Mouse (Mus musculus) hindbrain, postnatal 0 days (tissue): ENCODE measurements around the gene Lrch1. TPM values are rescaled to one million over a fixed set of nuclear protein-coding genes. Genes with fewer than 3 reads are reported as not detected.

ENCODE experiments used
- ATAC-seq: fragments of 200-750 bp; cut with Nextera tagmentation; 2 replicates; pipeline ENCODE4 v1.8.0; 2017; ENCODE audit warnings: mild to moderate bottlenecking, moderate TSS enrichment, moderate library complexity
- DNase-seq: peaks from one replicate; pipeline ENCODE4 v3.0.0-alpha.2; 2015; ENCODE audit warnings: low spot score
- H3K27ac ChIP-seq: fragments of 300-500 bp; sonication (generic); 2 replicates; pipeline ENCODE4 v1.5.1; 2014; ENCODE audit warnings: mild to moderate bottlenecking
- H3K27me3 ChIP-seq: fragments of 300-500 bp; sonication (generic); 2 replicates; pipeline ENCODE4 v1.6.1; 2014; ENCODE audit warnings: low read length, mixed read lengths; ENCODE audit not compliant: insufficient read depth
- H3K36me3 ChIP-seq: fragments of 300-500 bp; sonication (generic); 2 replicates; pipeline ENCODE4 v1.6.1; 2014; ENCODE audit warnings: low read length, mixed read lengths; ENCODE audit not compliant: insufficient read depth
- H3K4me1 ChIP-seq: fragments of 300-500 bp; sonication (generic); 2 replicates; pipeline ENCODE4 v1.6.1; 2014; ENCODE audit warnings: antibody characterized with exemption, low read length, mixed read lengths; ENCODE audit not compliant: insufficient read depth
- H3K4me2 ChIP-seq: fragments of 300-500 bp; sonication (generic); 2 replicates; pipeline ENCODE4 v1.6.1; 2014; ENCODE audit warnings: low read depth, mild to moderate bottlenecking, low read length, moderate library complexity, mixed read lengths
- H3K4me3 ChIP-seq: fragments of 300-500 bp; sonication (generic); 2 replicates; pipeline ENCODE4 v1.5.1; 2014; ENCODE audit warnings: low read length
- H3K9ac ChIP-seq: fragments of 300-500 bp; sonication (generic); replicated peaks from 2 replicates; pipeline ENCODE4 v1.6.1; 2014; ENCODE audit warnings: mild to moderate bottlenecking, low read length, moderate library complexity, mixed read lengths
- H3K9me3 ChIP-seq: fragments of 300-500 bp; sonication (generic); 2 replicates; pipeline ENCODE4 v1.6.1; 2016; ENCODE audit warnings: low read length, mixed read lengths
- CTCF ChIP-seq: IDR thresholded peaks from 2 replicates; pipeline ENCODE4 v1.5.1; 2016; ENCODE audit warnings: antibody characterized with exemption, control low read depth, low read depth
- WGBS: fragments of 180-500 bp; shearing (Covaris S2); extraction: QIAGEN DNeasy Blood & Tissue Kit; methylation state at CpG from one replicate; pipeline ENCODE4 v1.1.7; 2014; 5-methylcytosine and 5-hydroxymethylcytosine counted together
- polyA plus RNA-seq: library from polyadenylated mRNA; unstranded; fragments of >200 nt; fragmentation: Nextera tagmentation; extraction: Ambion mirVana; gene quantifications from 2 replicates; pipeline ENCODE4 v1.2.1, GENCODE M21; 2015
- total RNA-seq: library from RNA; depleted of rRNA; stranded (reverse); fragments of >200 nt; gene quantifications from 2 replicates; pipeline ENCODE4 v1.2.3, GENCODE M21; 2014

Gene Lrch1
- total and polyA plus RNA-seq, 2 experiments from 2014 or later, result 17.3 to 22.3 TPM

- H3K9me3 ChIP-seq, result no peaks in the 10 kb centered on the region
- no peaks in the 10 kb centered on the region for H3K27me3 ChIP-seq
- peak; percentile 9; the same call in 1 of the 2 replicates for TF ChIP-seq CTCF
- no peak overlapping the region for H3K4me3 ChIP-seq
- ATAC-seq (peak; percentile 93), DNase-seq (peak; percentile 67)
- H3K4me2 ChIP-seq, result peak overlapping the region; percentile 6; the same call in 1 of the 2 replicates
- H3K4me1 ChIP-seq, result peaks cover 10% of the 10 kb centered on the region
- H3K9ac ChIP-seq, result no peak overlapping the region
- peak overlapping the region; percentile 60 for H3K27ac ChIP-seq
- 29% methylated on average over 16 of the region's 16 CpGs for WGBS
- H3K36me3 ChIP-seq, result peaks cover 8% of the 10 kb centered on the region
These were observed 149.4 kb downstream of the Lrch1 start for GRCm38 (mm10) chr14:74798063-74798890.

GRCm38 (mm10) chr14:74797386-74798062 is 150.2 kb downstream of the Lrch1 start:
- Histone ChIP-seq H3K27me3 (no peaks in the 10 kb centered on the region), H3K9ac (no peak overlapping the region), H3K4me2 (peak overlapping the region; percentile 6; the same call in 1 of the 2 replicates), H3K4me1 (peaks cover 10% of the 10 kb centered on the region), H3K27ac (peak overlapping the region; percentile 60), H3K9me3 (no peaks in the 10 kb centered on the region), H3K36me3 (peaks cover 6% of the 10 kb centered on the region), H3K4me3 (no peak overlapping the region)
- ATAC-seq, result peak; percentile 50
- 61% methylated on average over 10 of the region's 10 CpGs for WGBS
- DNase-seq, result no peak
- peak; percentile 34; the same call in 1 of the 2 replicates for TF ChIP-seq CTCF

- H3K36me3 ChIP-seq, result no peaks in the 10 kb centered on the region
- peaks cover 10% of the 10 kb centered on the region for H3K4me1 ChIP-seq
- TF ChIP-seq CTCF, result no peak
- H3K4me3 ChIP-seq, result no peak overlapping the region
- no peak overlapping the region for H3K27ac ChIP-seq
- 55% methylated on average over 12 of the region's 12 CpGs for WGBS
- H3K27me3 ChIP-seq, result no peaks in the 10 kb centered on the region
- no peak overlapping the region for H3K9ac ChIP-seq
- no peak overlapping the region for H3K4me2 ChIP-seq
- ATAC-seq (no peak), DNase-seq (peak; percentile 20)
- no peaks in the 10 kb centered on the region for H3K9me3 ChIP-seq
These were observed 152.7 kb downstream of the Lrch1 start for GRCm38 (mm10) chr14:74794931-74795330.

GRCm38 (mm10) chr14:74792793-74793192 is 154.9 kb downstream of the Lrch1 start:
- no peaks in the 10 kb centered on the region for H3K36me3 ChIP-seq
- TF ChIP-seq CTCF, result no peak
- no peak overlapping the region for H3K27ac ChIP-seq
- ATAC-seq (no peak), DNase-seq (no peak)
- no peak overlapping the region for H3K9ac ChIP-seq
- 79% methylated on average over 6 of the region's 6 CpGs for WGBS
- no peaks in the 10 kb centered on the region for H3K27me3 ChIP-seq
- no peak overlapping the region for H3K4me3 ChIP-seq
- H3K9me3 ChIP-seq, result no peaks in the 10 kb centered on the region
- no peak overlapping the region for H3K4me2 ChIP-seq
- H3K4me1 ChIP-seq, result peaks cover 4% of the 10 kb centered on the region; the same call in 1 of the 2 replicates

GRCm38 (mm10) chr14:74790535-74790934 is 157.1 kb downstream of the Lrch1 start:
- 40% methylated on average over 5 of the region's 5 CpGs for WGBS
- no peaks in the 10 kb centered on the region for H3K4me1 ChIP-seq
- H3K27me3 ChIP-seq, result no peaks in the 10 kb centered on the region
- H3K4me2 ChIP-seq, result no peak overlapping the region
- no peak overlapping the region for H3K4me3 ChIP-seq
- peaks cover 5% of the 10 kb centered on the region for H3K36me3 ChIP-seq
- DNase-seq, result no peak
- no peak for ATAC-seq
- H3K9ac ChIP-seq, result no peak overlapping the region
- no peak overlapping the region for H3K27ac ChIP-seq
- no peak for TF ChIP-seq CTCF
- H3K9me3 ChIP-seq, result no peaks in the 10 kb centered on the region

- Histone ChIP-seq H3K9me3 (no peaks in the 10 kb centered on the region), H3K4me2 (no peak overlapping the region), H3K9ac (no peak overlapping the region), H3K4me1 (no peaks in the 10 kb centered on the region), H3K27ac (no peak overlapping the region), H3K4me3 (no peak overlapping the region), H3K27me3 (no peaks in the 10 kb centered on the region), H3K36me3 (peaks cover 18% of the 10 kb centered on the region)
- TF ChIP-seq CTCF, result peak; percentile 56
- DNase-seq (peak; percentile 57), ATAC-seq (no peak)
- 81% methylated on average over 8 of the region's 8 CpGs for WGBS
These were observed 158.9 kb downstream of the Lrch1 start for GRCm38 (mm10) chr14:74788766-74789165.

- Histone ChIP-seq H3K9ac (no peak overlapping the region), H3K4me1 (no peaks in the 10 kb centered on the region), H3K9me3 (no peaks in the 10 kb centered on the region), H3K27ac (no peak overlapping the region), H3K27me3 (no peaks in the 10 kb centered on the region), H3K36me3 (peaks cover 24% of the 10 kb centered on the region), H3K4me2 (no peak overlapping the region), H3K4me3 (no peak overlapping the region)
- 87% methylated on average over 3 of the region's 3 CpGs for WGBS
- no peak for DNase-seq
- no peak for TF ChIP-seq CTCF
- no peak for ATAC-seq
These were observed 160.0 kb downstream of the Lrch1 start for GRCm38 (mm10) chr14:74787717-74788116.
